Mouse (Mus musculus): ENCODE measurements at regions not wholly inside any gene's neighbourhood (a gene's known extent, or its start where the extent isn't known, plus 50 kb on each side); places are given as distances from the start of the nearest gene placed in this dataset.

DNA sequence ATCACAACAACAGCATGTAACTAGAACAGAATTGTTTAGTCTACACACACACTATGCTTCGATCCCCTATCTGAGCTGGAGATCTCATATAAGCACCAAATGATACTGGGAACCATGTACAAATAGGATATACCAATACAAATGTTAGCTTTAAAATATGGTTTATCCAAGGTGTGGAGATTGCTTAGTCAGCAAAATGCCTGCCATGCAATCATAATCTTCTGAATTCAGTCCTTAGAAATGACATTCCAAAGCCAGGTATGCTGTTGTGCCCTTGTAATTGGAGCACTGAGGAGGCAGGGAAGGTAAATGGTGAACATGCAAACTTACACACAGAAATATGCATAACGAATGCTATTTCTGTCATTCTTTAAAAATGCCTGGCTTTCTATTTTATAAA lies 54.0 kb upstream of the Thsd7b start:
- ATAC-seq (replicated peaks in 1 of 2; ENCODE audit: insufficient read depth in 1 of 2, low FRiP score in 2 of 2, low TSS enrichment in 1 of 2, low read depth in 1 of 2, poor library complexity in 2 of 2, severe bottlenecking in 2 of 2): no peak

DNA sequence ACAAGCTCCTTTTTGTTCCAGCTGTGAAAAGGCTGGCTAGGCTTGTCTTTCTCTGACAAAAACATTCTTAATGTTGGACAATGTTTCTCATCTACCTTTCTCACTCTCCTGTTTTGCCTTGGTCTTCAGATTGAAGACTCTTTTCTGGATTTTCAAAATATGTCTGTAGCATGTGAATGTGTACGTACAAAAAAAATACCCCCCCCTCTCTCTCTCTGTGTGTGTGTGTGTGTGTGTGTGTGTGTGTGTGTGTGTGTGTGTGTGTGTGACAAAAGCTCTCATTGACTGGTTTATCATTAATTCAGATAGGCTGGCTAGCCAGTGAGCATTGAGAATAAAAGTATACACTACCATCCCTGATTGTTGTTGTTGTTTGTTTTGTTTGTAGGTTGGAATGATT lies 64.3 kb upstream of the Thsd7b start:
- ATAC-seq (replicated peaks in 1 of 2; ENCODE audit: insufficient read depth in 1 of 2, low FRiP score in 2 of 2, low TSS enrichment in 1 of 2, low read depth in 1 of 2, poor library complexity in 2 of 2, severe bottlenecking in 2 of 2): no peak

DNA sequence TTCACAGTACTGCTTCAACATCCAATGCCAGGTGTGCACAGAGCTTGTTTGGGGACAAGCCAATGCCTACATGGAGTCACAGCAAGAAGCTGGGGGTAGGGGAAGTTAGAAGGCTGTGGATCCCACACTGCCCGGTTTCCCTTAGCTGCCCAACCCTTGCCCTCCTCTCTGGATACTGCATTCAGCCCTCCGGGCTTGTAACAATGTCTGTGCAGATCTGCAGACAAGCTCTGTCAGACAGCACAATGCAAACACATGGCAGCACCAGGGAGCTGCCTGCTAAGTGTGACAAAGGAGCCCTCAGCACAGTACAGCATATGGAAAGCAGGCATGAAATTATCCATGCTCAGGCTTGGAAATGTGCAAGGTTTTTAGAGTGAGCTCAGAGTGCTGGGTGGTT lies 64.7 kb upstream of the Thsd7b start:
- no peak for ATAC-seq (replicated peaks in 1 of 2; ENCODE audit: insufficient read depth in 1 of 2, low FRiP score in 2 of 2, low TSS enrichment in 1 of 2, low read depth in 1 of 2, poor library complexity in 2 of 2, severe bottlenecking in 2 of 2)

DNA sequence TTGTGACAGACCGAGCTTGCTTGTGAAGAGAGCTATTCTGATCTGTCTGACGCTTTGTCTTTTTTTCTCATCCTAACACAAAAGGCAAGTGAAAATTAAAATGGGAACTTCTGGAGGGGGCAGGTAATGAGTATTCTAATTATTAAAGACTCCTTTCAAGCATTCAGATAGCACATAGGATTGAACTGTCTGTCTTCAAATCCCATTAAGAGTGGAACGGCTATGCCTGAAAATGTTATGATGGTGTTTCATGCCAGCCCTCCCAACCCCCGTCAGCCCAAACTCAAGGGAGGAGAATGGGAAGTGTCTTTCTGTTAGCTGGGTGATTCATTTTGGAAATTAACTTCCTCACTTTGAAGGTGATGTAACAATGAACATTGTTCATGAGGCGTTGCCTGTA lies 65.4 kb upstream of the Thsd7b start:
- ATAC-seq (replicated peaks in 1 of 2; ENCODE audit: insufficient read depth in 1 of 2, low FRiP score in 2 of 2, low TSS enrichment in 1 of 2, low read depth in 1 of 2, poor library complexity in 2 of 2, severe bottlenecking in 2 of 2): no peak

DNA sequence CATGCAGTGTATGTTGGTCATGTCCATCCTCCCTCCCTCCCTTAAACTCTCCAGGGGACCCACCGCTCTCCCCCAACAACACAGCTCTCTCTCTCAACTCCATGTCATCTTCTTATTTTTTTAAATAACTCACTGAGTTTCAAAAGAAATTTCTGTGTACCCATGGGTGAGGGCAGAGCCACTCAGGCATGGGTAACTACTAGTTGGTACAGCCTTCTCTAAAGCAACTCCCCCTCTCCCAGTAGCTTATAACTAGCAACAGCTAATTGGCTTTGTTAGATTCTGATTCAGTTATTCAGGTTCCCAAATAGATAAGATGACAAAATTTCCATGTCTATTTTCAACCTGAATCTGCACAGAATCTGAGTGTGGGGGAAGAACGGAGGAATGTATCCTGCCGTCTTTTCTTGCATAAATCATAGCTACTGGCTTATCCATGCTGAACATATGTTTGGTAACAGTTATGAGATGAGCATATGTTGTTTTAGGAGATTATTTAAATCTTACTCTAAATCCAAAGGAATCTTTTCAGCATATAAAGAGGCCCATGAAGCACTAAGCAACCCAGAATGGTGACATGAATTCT lies 92.8 kb upstream of the Thsd7b start:
- ATAC-seq (replicated peaks in 1 of 2; ENCODE audit: insufficient read depth in 1 of 2, low FRiP score in 2 of 2, low TSS enrichment in 1 of 2, low read depth in 1 of 2, poor library complexity in 2 of 2, severe bottlenecking in 2 of 2): no peak

DNA sequence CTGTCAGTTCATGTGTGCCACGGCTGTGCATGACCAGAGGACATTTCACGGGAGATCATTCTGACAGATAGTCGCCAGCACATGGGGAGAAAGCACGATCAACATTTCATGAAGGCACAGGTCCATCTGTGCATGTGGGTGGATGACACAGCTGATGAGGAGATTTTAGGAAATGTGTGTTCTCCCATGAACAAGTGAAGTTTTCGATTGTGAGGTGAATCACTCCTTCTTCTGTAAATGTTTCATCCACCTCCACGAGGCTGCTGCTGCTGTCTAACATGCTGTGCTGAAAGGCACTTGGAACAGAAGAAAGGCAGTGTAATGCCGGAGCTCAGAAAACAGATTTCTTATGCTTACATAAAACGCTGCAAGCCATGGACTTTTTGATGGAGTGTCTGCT lies 103.2 kb upstream of the Thsd7b start:
- no peak for ATAC-seq (replicated peaks in 1 of 2; ENCODE audit: insufficient read depth in 1 of 2, low FRiP score in 2 of 2, low TSS enrichment in 1 of 2, low read depth in 1 of 2, poor library complexity in 2 of 2, severe bottlenecking in 2 of 2)

DNA sequence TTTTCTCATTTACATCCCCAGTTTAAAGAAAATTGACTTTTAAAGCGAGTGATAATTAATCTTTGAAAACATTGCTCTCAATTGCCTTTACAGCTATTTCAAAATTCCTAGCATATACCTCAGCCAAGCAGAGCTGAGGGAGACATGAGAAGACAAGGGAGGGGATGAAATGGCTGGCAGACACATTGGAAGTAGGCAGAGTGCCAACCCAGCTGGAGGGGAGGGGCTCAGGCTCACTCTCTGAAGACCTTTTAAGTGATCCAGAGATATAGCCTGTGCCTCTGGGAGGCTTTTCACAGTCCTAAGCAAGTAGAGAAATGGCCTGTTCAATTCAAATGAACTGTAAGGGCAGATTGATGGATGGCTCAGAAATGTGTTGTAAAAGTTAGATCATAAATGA lies 122.5 kb upstream of the Thsd7b start:
- no peak for ATAC-seq (replicated peaks in 1 of 2; ENCODE audit: insufficient read depth in 1 of 2, low FRiP score in 2 of 2, low TSS enrichment in 1 of 2, low read depth in 1 of 2, poor library complexity in 2 of 2, severe bottlenecking in 2 of 2)

DNA sequence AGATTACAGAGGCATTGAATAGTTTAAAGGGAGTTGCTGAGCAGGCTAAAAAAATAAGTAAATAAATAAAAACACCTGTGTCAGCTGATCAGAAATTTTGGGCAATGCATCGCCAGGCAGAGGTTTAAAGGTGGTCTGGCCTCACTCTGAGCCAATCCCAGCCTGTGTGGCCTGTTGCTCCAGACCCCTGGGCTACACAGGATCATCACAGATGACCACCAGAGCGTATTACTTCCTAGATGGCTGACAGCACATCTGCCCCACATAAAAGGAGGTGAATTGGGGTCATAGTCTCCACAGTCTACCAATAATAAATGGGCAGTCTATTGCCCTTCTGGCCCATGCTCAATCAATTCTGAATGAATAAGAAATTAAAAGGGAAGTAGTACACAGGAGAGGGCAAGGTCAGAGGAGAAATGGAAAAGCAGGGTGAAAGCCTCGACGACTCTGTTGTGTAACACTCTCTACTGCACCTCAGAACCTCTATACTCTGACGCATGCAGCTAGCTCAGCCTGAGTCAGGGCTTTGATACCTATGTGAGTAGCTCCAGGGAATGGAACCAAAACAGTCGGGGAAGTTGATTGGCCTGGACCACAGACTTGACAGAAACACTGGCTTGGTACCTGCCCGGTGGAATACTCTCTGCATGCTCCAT lies 124.2 kb upstream of the Thsd7b start:
- ATAC-seq (replicated peaks in 1 of 2; ENCODE audit: insufficient read depth in 1 of 2, low FRiP score in 2 of 2, low TSS enrichment in 1 of 2, low read depth in 1 of 2, poor library complexity in 2 of 2, severe bottlenecking in 2 of 2): no peak

DNA sequence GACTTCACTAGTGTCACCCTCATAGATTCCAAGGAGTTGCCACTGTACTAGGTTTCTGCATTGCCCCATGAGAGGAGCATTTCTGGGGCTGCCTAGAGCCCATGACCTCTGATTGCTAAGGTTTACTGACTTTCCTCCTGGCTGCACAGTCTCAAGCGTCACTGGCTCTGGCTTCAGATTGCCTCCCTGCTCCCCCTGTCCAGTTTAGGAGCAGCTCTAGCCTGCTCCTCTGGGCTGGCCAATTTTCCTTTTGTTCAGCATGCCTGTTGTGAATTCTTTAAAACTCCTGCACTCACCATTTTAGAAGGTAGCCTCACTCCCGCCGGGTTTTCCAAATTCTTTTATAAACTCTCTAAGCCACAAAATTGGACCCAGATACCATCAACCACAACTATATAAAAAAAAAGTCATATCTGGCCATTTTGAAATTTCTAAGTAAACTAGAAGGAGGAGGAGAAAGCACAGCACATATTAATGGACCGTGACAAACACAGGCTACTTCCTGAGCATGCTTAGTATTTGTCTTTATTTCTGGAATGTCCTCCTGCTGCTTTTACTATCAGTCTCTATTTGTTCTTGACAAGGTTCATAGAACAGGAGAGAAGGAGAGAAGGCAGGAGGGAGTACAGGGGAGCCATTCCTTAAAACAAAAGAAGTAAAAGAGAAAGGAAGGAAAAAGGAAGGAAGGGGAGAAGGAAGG lies 126.6 kb upstream of the Thsd7b start:
- no peak for ATAC-seq (replicated peaks in 1 of 2; ENCODE audit: insufficient read depth in 1 of 2, low FRiP score in 2 of 2, low TSS enrichment in 1 of 2, low read depth in 1 of 2, poor library complexity in 2 of 2, severe bottlenecking in 2 of 2)

DNA sequence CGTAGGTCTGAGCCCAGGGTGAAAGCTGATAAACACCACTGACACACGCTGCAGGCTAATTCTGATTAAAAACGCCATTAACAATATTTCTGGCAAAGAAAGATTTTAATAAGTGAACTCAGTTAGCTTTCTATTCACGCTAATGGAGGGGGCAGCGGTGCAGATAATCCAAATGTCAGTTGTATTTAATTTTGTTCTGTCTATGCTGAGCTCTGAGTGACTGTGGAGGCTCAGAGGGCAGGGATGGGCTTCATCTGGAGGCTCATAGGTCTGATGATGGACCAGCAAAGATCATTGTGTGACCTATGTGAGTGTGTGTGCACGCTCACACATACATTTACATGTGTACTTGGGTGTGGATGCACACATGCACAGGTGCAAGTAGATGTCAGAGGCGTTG lies 134.3 kb upstream of the Thsd7b start:
- 0 out of 4 replicates have a peak, but pooled peaks of 1 of the 2 experiments have one; percentile 17 for ATAC-seq (replicated peaks in 1 of 2; ENCODE audit: insufficient read depth in 1 of 2, low FRiP score in 2 of 2, low TSS enrichment in 1 of 2, low read depth in 1 of 2, poor library complexity in 2 of 2, severe bottlenecking in 2 of 2)

DNA sequence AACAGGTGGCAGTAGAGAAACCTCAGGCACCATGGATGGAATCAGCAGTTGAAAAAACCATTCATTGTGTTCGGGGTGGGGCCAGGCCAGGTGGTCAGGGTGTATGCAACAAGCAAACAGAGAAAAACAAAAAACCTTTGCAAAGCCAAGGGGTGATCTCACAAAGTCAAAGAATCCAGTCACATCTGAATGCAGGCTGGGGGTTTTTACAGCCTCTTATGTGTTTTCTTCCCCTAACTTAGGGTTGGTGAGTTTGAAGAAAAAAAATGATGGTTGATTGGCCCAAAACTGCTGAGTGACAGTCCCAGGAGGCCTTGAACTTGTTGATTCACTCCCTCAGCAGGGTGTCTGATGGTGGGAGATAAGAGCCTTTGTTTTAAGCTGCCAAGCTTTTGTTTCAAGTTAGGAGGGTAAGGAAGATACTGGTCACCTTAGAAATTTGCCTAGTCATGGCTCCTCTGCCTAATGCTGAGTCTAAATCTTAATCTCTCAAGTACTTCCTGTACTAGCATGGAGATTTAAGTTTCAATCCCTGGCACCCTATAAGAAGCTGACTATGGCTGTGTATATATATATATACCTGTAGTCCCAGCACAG lies 166.0 kb upstream of the Thsd7b start:
- no peak for ATAC-seq (replicated peaks in 1 of 2; ENCODE audit: insufficient read depth in 1 of 2, low FRiP score in 2 of 2, low TSS enrichment in 1 of 2, low read depth in 1 of 2, poor library complexity in 2 of 2, severe bottlenecking in 2 of 2)

DNA sequence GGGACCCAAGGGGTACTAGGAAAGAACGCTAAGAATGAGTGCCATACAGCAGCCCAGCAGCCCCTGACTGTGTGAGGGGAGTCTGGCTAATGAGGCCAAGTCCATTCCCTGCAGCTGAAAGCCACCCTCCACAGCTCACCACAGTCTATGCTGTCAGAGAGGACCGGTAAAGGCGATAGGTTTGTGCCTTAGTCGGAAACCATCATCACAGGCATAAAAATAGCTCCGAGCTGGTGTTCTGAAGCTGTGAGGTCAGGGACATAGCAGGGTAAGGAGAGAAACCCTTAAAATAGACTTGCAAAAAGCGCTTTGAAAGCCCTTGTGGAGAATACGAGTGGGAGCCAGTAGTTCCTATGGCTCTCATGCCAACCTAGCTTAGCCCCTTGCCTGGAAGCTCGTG lies 172.1 kb upstream of the Thsd7b start:
- ATAC-seq (replicated peaks in 1 of 2; ENCODE audit: insufficient read depth in 1 of 2, low FRiP score in 2 of 2, low TSS enrichment in 1 of 2, low read depth in 1 of 2, poor library complexity in 2 of 2, severe bottlenecking in 2 of 2): no peak

DNA sequence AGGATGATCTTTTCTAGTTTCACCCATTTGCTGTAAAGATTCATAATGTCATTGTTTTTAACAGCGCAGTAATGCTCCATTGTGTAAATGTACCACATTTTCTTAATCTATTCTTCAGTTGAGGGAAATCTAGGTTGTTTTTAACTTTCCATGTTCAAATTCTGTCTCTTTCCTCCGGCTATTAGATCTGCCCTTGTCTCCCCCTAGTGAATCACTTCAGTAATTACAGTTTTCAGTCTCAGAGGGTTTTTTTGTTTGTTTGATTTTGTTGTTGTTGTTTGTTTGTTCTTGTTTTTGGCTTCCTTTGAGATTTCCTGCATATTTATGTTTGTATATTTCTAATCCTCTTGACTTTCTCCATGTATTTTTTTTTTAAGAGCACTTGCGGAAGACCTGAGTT lies 194.8 kb upstream of the Thsd7b start:
- ATAC-seq (replicated peaks in 1 of 2; ENCODE audit: insufficient read depth in 1 of 2, low FRiP score in 2 of 2, low TSS enrichment in 1 of 2, low read depth in 1 of 2, poor library complexity in 2 of 2, severe bottlenecking in 2 of 2): no peak

DNA sequence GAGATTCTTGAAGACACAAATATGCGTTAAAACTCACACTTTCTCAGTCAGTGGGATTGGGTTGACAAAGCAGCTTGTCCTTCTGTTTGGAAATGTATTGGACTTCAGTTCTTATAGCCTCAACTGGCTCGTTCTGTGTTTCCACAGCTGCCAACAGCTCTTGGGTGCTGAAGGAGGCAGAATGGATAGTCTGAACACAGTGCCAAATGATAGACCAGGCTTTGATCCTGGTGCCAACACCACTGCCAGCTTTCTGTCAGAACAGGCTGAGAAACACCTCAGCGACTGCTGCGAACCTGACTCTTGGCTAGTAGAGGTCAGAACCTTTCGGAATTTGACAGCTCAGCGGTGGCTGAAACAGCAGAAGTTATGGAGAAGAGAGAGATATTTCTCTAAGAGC lies 215.9 kb upstream of the Thsd7b start:
- no peak for ATAC-seq (replicated peaks in 1 of 2; ENCODE audit: insufficient read depth in 1 of 2, low FRiP score in 2 of 2, low TSS enrichment in 1 of 2, low read depth in 1 of 2, poor library complexity in 2 of 2, severe bottlenecking in 2 of 2)

DNA sequence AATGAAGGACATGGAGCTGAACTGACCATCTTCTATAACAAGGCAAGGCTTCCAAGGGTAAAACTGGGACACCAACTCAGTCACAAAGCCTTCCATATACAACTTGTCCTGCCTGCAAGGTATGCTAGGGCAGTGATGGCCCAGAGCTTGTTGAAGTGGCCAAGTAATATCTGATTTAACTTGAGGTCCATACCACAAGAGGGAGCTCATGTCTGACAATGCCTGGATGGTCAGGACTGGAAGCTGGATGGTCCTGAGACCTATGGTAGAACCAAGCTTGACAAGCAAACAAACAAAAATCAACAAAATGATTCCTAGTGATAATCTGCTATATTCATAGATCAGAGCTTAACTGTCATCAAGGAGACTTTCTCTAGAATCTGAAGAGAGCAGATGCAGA lies 217.8 kb upstream of the Thsd7b start:
- no peak for ATAC-seq (replicated peaks in 1 of 2; ENCODE audit: insufficient read depth in 1 of 2, low FRiP score in 2 of 2, low TSS enrichment in 1 of 2, low read depth in 1 of 2, poor library complexity in 2 of 2, severe bottlenecking in 2 of 2)

DNA sequence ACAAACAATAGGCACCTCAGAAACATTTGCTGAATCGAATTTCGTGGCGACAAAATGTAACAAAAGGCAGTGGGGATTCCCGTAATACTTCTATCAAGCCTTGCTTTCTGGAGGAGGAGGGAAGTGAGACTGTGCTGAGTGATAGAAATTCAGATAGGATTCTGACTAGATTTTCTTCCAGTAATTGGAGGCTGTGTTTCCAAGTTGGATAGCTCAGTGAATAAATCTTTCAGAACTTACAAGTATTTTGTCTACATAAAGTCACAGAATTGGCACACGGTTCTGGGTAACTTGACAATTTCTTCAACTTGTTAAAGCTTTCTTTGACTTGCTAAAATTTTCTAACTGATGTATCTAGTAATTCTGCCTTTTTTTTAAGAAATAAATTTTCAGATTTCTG lies 239.4 kb upstream of the Thsd7b start:
- no peak for ATAC-seq (replicated peaks in 1 of 2; ENCODE audit: insufficient read depth in 1 of 2, low FRiP score in 2 of 2, low TSS enrichment in 1 of 2, low read depth in 1 of 2, poor library complexity in 2 of 2, severe bottlenecking in 2 of 2)

DNA sequence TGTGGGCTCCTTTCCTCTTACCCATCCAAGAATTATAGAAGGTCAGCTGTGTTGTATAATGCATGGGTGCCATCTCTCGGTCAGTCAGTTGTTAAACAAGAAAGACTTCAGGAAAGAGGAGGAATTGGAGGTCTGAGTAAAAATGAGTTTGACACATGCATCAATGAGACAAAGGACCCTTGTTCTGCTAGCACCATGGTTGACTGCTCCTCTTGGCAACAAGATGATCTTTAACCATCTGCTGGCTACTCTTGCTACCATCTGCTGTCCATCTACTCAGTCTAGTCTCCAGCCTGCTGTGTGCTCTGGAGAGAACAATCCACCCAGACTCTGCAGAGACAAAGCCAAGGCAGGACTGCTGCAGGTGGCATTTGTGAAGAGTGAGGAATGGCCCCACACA lies 267.2 kb upstream of the Thsd7b start:
- ATAC-seq (replicated peaks in 1 of 2; ENCODE audit: insufficient read depth in 1 of 2, low FRiP score in 2 of 2, low TSS enrichment in 1 of 2, low read depth in 1 of 2, poor library complexity in 2 of 2, severe bottlenecking in 2 of 2): no peak

DNA sequence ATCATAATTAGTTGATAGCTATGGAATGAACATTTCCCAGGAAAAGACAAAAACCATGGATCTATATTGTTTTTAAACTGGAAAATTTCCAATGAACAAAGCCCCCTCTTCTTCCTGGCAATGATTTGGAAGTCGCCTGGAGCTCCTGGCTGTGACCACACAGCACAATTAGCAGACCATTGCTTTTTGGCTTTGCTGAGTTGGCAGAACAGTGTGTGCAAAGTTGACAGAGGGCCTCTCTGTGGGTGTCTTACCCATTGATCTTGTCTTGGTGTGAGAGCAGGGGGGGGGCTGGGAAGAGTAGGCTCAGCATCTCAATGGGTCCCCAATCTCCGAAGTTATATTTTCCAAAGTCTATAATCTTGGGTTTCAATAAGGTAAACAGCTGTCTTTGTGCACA lies 270.8 kb upstream of the Thsd7b start:
- no peak for ATAC-seq (replicated peaks in 1 of 2; ENCODE audit: insufficient read depth in 1 of 2, low FRiP score in 2 of 2, low TSS enrichment in 1 of 2, low read depth in 1 of 2, poor library complexity in 2 of 2, severe bottlenecking in 2 of 2)

DNA sequence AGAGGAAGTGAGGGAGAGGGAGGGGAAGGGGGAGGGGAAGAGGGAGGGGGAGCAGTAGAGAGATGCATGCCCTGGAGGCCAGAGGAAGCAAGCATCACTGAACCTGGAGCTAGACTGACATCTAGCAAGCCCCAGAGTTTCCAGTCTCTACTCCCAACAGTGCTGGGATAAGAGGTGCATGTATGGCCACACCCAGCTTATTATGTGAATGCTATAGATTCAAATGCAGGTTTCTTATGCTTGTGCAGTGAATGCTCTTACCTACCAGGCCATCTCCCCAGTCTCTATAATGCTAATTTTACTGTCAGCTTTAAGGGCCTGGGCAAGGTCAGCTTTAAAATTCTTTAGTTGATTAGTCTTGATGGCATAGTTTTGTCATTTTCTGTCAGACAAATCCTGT lies 271.3 kb upstream of the Thsd7b start:
- no peak for ATAC-seq (replicated peaks in 1 of 2; ENCODE audit: insufficient read depth in 1 of 2, low FRiP score in 2 of 2, low TSS enrichment in 1 of 2, low read depth in 1 of 2, poor library complexity in 2 of 2, severe bottlenecking in 2 of 2)
